Mouse (Mus musculus) lung, postnatal 0 days (tissue): ENCODE data around the gene Rnf222.

Experiments used
- CTCF ChIP-seq: IDR thresholded peaks from 2 replicates; pipeline ENCODE4 v1.5.1; 2016; ENCODE audit warnings: antibody characterized with exemption, mild to moderate bottlenecking
- EP300 ChIP-seq: IDR thresholded peaks from 2 replicates; pipeline ENCODE4 v1.6.1; 2016; ENCODE audit warnings: antibody characterized with exemption, mild to moderate bottlenecking, control low read depth

GRCm38 (mm10) chr11:68907251-68907650 lies 18.9 kb downstream of the Rnf222 start:
- TF ChIP-seq CTCF (no peak), EP300 (no peak)
